Mouse (Mus musculus) lung, adult 2 months (tissue): Measurements from ENCODE around the gene Card10.

Experiments
- CTCF ChIP-seq: fragments of 200-500 bp; IDR thresholded peaks from 2 replicates; pipeline ENCODE4 v1.5.1; 2011; ENCODE audit warnings: mild to moderate bottlenecking, low read length, control low read depth; ENCODE audit not compliant: insufficient read depth
- POLR2A ChIP-seq: fragments of 200-500 bp; IDR thresholded peaks from 2 replicates; pipeline ENCODE4 v1.6.1; 2011; ENCODE audit warnings: low read depth, mild to moderate bottlenecking, control low read depth, low read length, borderline replicate concordance; ENCODE audit errors: extremely low read depth

- TF ChIP-seq POLR2A = peak; percentile 18; the same call in 1 of the 2 replicates
- TF ChIP-seq CTCF = no peak
These were observed 48.1 kb upstream of the Card10 start for GRCm38 (mm10) chr15:78850944-78851343.
